Mouse (Mus musculus) intestine, embryonic 14.5 days (tissue): ENCODE results near the gene Tsen2. TPM values are rescaled to one million over a fixed set of nuclear protein-coding genes. Genes with fewer than 3 reads are reported as not detected.

Experiments used
- ATAC-seq: fragments of 200-750 bp; cut with Nextera tagmentation; replicated peaks from 2 replicates; pipeline ENCODE4 v1.8.0; 2017; ENCODE audit warnings: low read depth, moderate number of reproducible peaks, moderate TSS enrichment, moderate library complexity; ENCODE audit not compliant: low FRiP score, low TSS enrichment
- DNase-seq: peaks from one replicate; pipeline ENCODE4 v3.0.0-alpha.2; 2018; ENCODE audit warnings: low spot score
- H3K27ac ChIP-seq: fragments of 300-500 bp; sonication (generic); 2 replicates; pipeline ENCODE4 v1.5.1; 2014; ENCODE audit warnings: low read depth, mild to moderate bottlenecking, control low read depth
- H3K27me3 ChIP-seq: fragments of 300-500 bp; sonication (generic); replicated peaks from 2 replicates; pipeline ENCODE4 v1.6.1; 2014; ENCODE audit warnings: low read length, control low read depth; ENCODE audit not compliant: control insufficient read depth, insufficient read depth
- H3K36me3 ChIP-seq: fragments of 300-500 bp; sonication (generic); 2 replicates; pipeline ENCODE4 v1.6.1; 2014; ENCODE audit warnings: low read length, control low read depth; ENCODE audit not compliant: control insufficient read depth, insufficient read depth
- H3K4me1 ChIP-seq: fragments of 300-500 bp; sonication (generic); replicated peaks from 2 replicates; pipeline ENCODE4 v1.6.1; 2014; ENCODE audit warnings: low read length, control low read depth, mixed read lengths; ENCODE audit not compliant: control insufficient read depth, insufficient read depth
- H3K4me2 ChIP-seq: fragments of 300-500 bp; sonication (generic); 2 replicates; pipeline ENCODE4 v1.6.1; 2014; ENCODE audit warnings: low read length
- H3K4me3 ChIP-seq: fragments of 300-500 bp; sonication (generic); 2 replicates; pipeline ENCODE4 v1.5.1; 2014; ENCODE audit warnings: low read depth, low read length, control low read depth, mixed read lengths
- H3K9ac ChIP-seq: fragments of 300-500 bp; sonication (generic); 2 replicates; pipeline ENCODE4 v1.6.1; 2014; ENCODE audit warnings: mild to moderate bottlenecking, low read length
- H3K9me3 ChIP-seq: fragments of 300-500 bp; sonication (generic); 2 replicates; pipeline ENCODE4 v1.6.1; 2016; ENCODE audit warnings: low read length, control low read depth; ENCODE audit not compliant: control insufficient read depth
- WGBS: fragments of 180-500 bp; shearing (Covaris S2); extraction: QIAGEN DNeasy Blood & Tissue Kit; methylation state at CpG from one replicate; pipeline ENCODE4 v1.1.7; 2014; 5-methylcytosine and 5-hydroxymethylcytosine counted together
- polyA plus RNA-seq: library from polyadenylated mRNA; unstranded; fragments of >200 nt; fragmentation: Nextera tagmentation; extraction: Ambion mirVana; gene quantifications from 2 replicates; pipeline ENCODE4 v1.2.1, GENCODE M21; 2014

Tsen2 gene
- polyA plus RNA-seq, 1 experiment from 2014 or later = 32.3 TPM

DNA sequence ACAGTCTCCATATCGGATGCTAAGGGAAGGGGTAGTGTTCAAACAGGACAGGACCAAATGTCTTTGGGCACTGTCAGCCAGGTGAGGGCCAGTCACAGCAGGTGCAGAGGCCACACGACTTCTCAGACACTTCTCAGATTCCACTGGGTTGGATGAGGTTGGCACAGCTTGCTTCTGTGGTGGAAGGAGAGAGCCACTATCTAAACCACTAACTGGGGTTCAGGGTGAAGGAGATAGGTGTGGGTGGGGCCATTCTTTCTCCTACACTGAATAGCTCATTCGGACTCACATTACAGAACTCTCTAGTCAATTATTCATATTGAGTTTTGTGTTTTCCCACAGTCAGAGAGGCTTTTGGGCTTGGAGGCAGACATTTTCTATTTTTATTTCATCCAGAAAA is 51.2 kb downstream of the Tsen2 start:
- Histone ChIP-seq H3K9ac (no peak overlapping the region), H3K27me3 (no peaks in the 10 kb centered on the region), H3K4me1 (no peaks in the 10 kb centered on the region), H3K4me3 (no peak overlapping the region), H3K4me2 (no peak overlapping the region), H3K36me3 (no peaks in the 10 kb centered on the region), H3K27ac (no peak overlapping the region), H3K9me3 (no peaks in the 10 kb centered on the region)
- DNase-seq (no peak), ATAC-seq (no peak)
- WGBS = 68% methylated on average over 3 of the region's 3 CpGs

GRCm38 (mm10) chr6:115601322-115601714 is 56.9 kb downstream of the Tsen2 start:
- peak overlapping the region; percentile 70 for H3K4me3 ChIP-seq
- ATAC-seq (no peak), DNase-seq (peak; percentile 59)
- H3K4me1 ChIP-seq = 0 out of 2 replicates have a peak, but pooled peaks cover 8% of the 10 kb centered on the region
- H3K4me2 ChIP-seq = peak overlapping the region; percentile 82
- H3K27ac ChIP-seq = no peak overlapping the region
- 72% methylated on average over 4 of the region's 4 CpGs for WGBS
- no peaks in the 10 kb centered on the region for H3K9me3 ChIP-seq
- no peaks in the 10 kb centered on the region for H3K27me3 ChIP-seq
- H3K9ac ChIP-seq = no peak overlapping the region
- 0 out of 2 replicates have a peak, but pooled peaks cover 9% of the 10 kb centered on the region for H3K36me3 ChIP-seq

GRCm38 (mm10) chr6:115601715-115602523 is 57.5 kb downstream of the Tsen2 start, which contains the start of gene Mkrn2:
Mkrn2 (plus strand) TSS chr6:115601902.
- Histone ChIP-seq H3K27ac (peak within 1 kb of the TSS; percentile 60), H3K4me3 (peak within 1 kb of the TSS; percentile 70), H3K4me2 (peak within 1 kb of the TSS; percentile 82), H3K27me3 (no peaks in the 10 kb centered on the region), H3K9me3 (no peaks in the 10 kb centered on the region), H3K36me3 (0 out of 2 replicates have a peak, but pooled peaks cover 9% of the 10 kb centered on the region), H3K4me1 (0 out of 2 replicates have a peak, but pooled peaks cover 8% of the 10 kb centered on the region), H3K9ac (peak within 1 kb of the TSS; percentile 64)
- DNase-seq (peak; percentile 97), ATAC-seq (peak; percentile 96)
- under 1% methylated on average over 61 of the region's 61 CpGs for WGBS

GRCm38 (mm10) chr6:115606461-115606860 is 62.0 kb downstream of the Tsen2 start:
- no peak for DNase-seq
- 86% methylated on average over 1 of the region's 1 CpGs for WGBS
- no peak for ATAC-seq

GRCm38 (mm10) chr6:115607429-115607828 is 63.0 kb downstream of the Tsen2 start:
- Histone ChIP-seq H3K27ac (no peak overlapping the region), H3K4me2 (no peak overlapping the region), H3K9ac (no peak overlapping the region), H3K4me3 (no peak overlapping the region), H3K9me3 (no peaks in the 10 kb centered on the region), H3K4me1 (0 out of 2 replicates have a peak, but pooled peaks cover 7% of the 10 kb centered on the region), H3K27me3 (no peaks in the 10 kb centered on the region), H3K36me3 (peaks cover 37% of the 10 kb centered on the region)
- no peak for ATAC-seq
- WGBS = 76% methylated on average over 4 of the region's 4 CpGs
- no peak for DNase-seq

More at GRCm38 (mm10) chr6:115606461-115606860, 62.0 kb downstream of the Tsen2 start:
- H3K36me3 ChIP-seq = peaks cover 28% of the 10 kb centered on the region
- H3K27ac ChIP-seq = no peak overlapping the region
- no peak overlapping the region for H3K4me2 ChIP-seq
- no peak overlapping the region for H3K4me3 ChIP-seq
- H3K9me3 ChIP-seq = no peaks in the 10 kb centered on the region
- no peak overlapping the region for H3K9ac ChIP-seq
- H3K27me3 ChIP-seq = no peaks in the 10 kb centered on the region
- 0 out of 2 replicates have a peak, but pooled peaks cover 8% of the 10 kb centered on the region for H3K4me1 ChIP-seq

GRCm38 (mm10) chr6:115609121-115609520 is 64.7 kb downstream of the Tsen2 start:
- Histone ChIP-seq H3K36me3 (peaks cover 51% of the 10 kb centered on the region), H3K27ac (no peak overlapping the region), H3K4me3 (no peak overlapping the region), H3K27me3 (no peaks in the 10 kb centered on the region), H3K9me3 (no peaks in the 10 kb centered on the region), H3K4me2 (no peak overlapping the region), H3K9ac (no peak overlapping the region), H3K4me1 (no peaks in the 10 kb centered on the region)
- DNase-seq = no peak
- no peak for ATAC-seq
- 64% methylated on average over 3 of the region's 3 CpGs for WGBS

- H3K4me3 ChIP-seq = no peak overlapping the region
- DNase-seq = no peak
- H3K4me1 ChIP-seq = no peaks in the 10 kb centered on the region
- WGBS = 96% methylated on average over 5 of the region's 5 CpGs
- H3K9me3 ChIP-seq = no peaks in the 10 kb centered on the region
- H3K36me3 ChIP-seq = peaks cover 60% of the 10 kb centered on the region
- no peaks in the 10 kb centered on the region for H3K27me3 ChIP-seq
- no peak overlapping the region for H3K27ac ChIP-seq
- no peak overlapping the region for H3K4me2 ChIP-seq
- H3K9ac ChIP-seq = no peak overlapping the region
- no peak for ATAC-seq
Observed at GRCm38 (mm10) chr6:115610301-115610700, 65.8 kb downstream of the Tsen2 start.

- ATAC-seq (no peak), DNase-seq (no peak)
- no peaks in the 10 kb centered on the region for H3K9me3 ChIP-seq
- H3K36me3 ChIP-seq = peaks cover 89% of the 10 kb centered on the region
- no peak overlapping the region for H3K27ac ChIP-seq
- H3K4me3 ChIP-seq = no peak overlapping the region
- H3K27me3 ChIP-seq = no peaks in the 10 kb centered on the region
- no peak overlapping the region for H3K4me2 ChIP-seq
- H3K4me1 ChIP-seq = no peaks in the 10 kb centered on the region
- no peak overlapping the region for H3K9ac ChIP-seq
Observed at GRCm38 (mm10) chr6:115613793-115614192, 69.3 kb downstream of the Tsen2 start.

GRCm38 (mm10) chr6:115615983-115616382 is 71.5 kb downstream of the Tsen2 start:
- no peak overlapping the region for H3K4me3 ChIP-seq
- H3K9ac ChIP-seq = no peak overlapping the region
- DNase-seq (no peak), ATAC-seq (no peak)
- 86% methylated on average over 3 of the region's 3 CpGs for WGBS
- peaks cover 95% of the 10 kb centered on the region for H3K36me3 ChIP-seq
- no peaks in the 10 kb centered on the region for H3K4me1 ChIP-seq
- no peaks in the 10 kb centered on the region for H3K9me3 ChIP-seq
- H3K27me3 ChIP-seq = no peaks in the 10 kb centered on the region
- H3K4me2 ChIP-seq = no peak overlapping the region
- H3K27ac ChIP-seq = no peak overlapping the region
